Mouse (Mus musculus) forelimb bud, embryonic 11.5 days (tissue): ENCODE measurements around the gene Sstr5.

Experiments
- DNase-seq: peaks from one replicate; pipeline ENCODE4 v3.0.0-alpha.2; 2012; ENCODE audit warnings: low read depth, low spot score

Sstr5 gene

GRCm38 (mm10) chr17:25474330-25475077 is 22.6 kb downstream of the Sstr5 start:
- DNase-seq: peak; percentile 80

- DNase-seq: no peak
Measured at GRCm38 (mm10) chr17:25472044-25472443, 25.0 kb downstream of the Sstr5 start.

- DNase-seq: no peak
Measured at GRCm38 (mm10) chr17:25471418-25471817, 25.7 kb downstream of the Sstr5 start.

GRCm38 (mm10) chr17:25469798-25470197 is 27.3 kb downstream of the Sstr5 start:
- peak; percentile 76 for DNase-seq

- no peak for DNase-seq
Measured at GRCm38 (mm10) chr17:25468301-25468700, 28.8 kb downstream of the Sstr5 start.

GRCm38 (mm10) chr17:25467781-25468180 is 29.3 kb downstream of the Sstr5 start:
- DNase-seq: no peak

GRCm38 (mm10) chr17:25466257-25466656 is 30.8 kb downstream of the Sstr5 start:
- no peak for DNase-seq

GRCm38 (mm10) chr17:25464091-25464490 is 33.0 kb downstream of the Sstr5 start:
- no peak for DNase-seq

GRCm38 (mm10) chr17:25463326-25463945 is 33.7 kb downstream of the Sstr5 start:
- DNase-seq: no peak

- DNase-seq: peak; percentile 65
Measured at GRCm38 (mm10) chr17:25462236-25462875, 34.7 kb downstream of the Sstr5 start.

- no peak for DNase-seq
Measured at GRCm38 (mm10) chr17:25456540-25456939, 40.5 kb downstream of the Sstr5 start.

- DNase-seq: no peak
Measured at GRCm38 (mm10) chr17:25454272-25454671, 42.8 kb downstream of the Sstr5 start, which contains the start of gene Tekt4. TSS of gene Tekt4 (plus strand) at chr17:25454615.

GRCm38 (mm10) chr17:25452246-25452965 is 44.7 kb downstream of the Sstr5 start:
- no peak for DNase-seq

- DNase-seq: no peak
Measured at GRCm38 (mm10) chr17:25450329-25450728, 46.8 kb downstream of the Sstr5 start.

GRCm38 (mm10) chr17:25447865-25448264 is 49.2 kb downstream of the Sstr5 start:
- no peak for DNase-seq

GRCm38 (mm10) chr17:25445841-25446240 is 51.2 kb downstream of the Sstr5 start:
- no peak for DNase-seq

GRCm38 (mm10) chr17:25445074-25445473 is 52.0 kb downstream of the Sstr5 start:
- DNase-seq: no peak

- no peak for DNase-seq
Measured at GRCm38 (mm10) chr17:25442889-25443288, 54.2 kb downstream of the Sstr5 start.

- no peak for DNase-seq
Measured at GRCm38 (mm10) chr17:25441417-25441816, 55.7 kb downstream of the Sstr5 start.
